Mouse (Mus musculus): Measurements from ENCODE around the gene D830030K20Rik.
A peak's percentile ranks its signal among the peaks of the same experiment; 100 is the strongest.
"Not testable (repeated sequence)": the region's sequence is repeated elsewhere in the genome, so short reads cannot be mapped to it uniquely, and the experiment has no call there.

Gene D830030K20Rik

GRCm38 (mm10) chr14:3208272-3209152 lies at the start of gene D830030K20Rik:
Gene D830030K20Rik (plus strand): TSS chr14:3208488.
- DNase-seq, result peak in 1 of 2 experiments; percentile 15

DNA sequence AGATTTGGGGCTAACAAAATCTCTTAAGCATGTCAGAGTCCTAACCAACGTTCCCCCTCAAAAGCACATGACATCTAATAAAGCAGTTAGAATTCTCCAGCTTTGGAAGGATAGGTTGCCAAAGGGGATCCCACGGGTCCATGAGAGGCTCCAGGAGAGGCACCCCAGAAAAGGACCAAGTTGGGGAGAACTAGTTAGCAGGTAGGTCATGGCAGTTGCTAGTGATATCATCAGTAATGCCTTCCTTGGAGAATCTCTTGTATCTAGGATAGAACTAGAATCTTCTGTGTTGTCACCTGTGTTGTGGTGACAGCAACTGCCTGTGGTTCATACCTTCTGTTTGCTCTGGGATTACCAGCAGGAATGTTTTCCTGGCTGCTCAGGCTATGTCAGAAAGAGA lies 20.3 kb upstream of the D830030K20Rik start, which contains the start of gene Gm5795:
Gene Gm5795 (plus strand): TSS at position 301 of the 400 bp plus-strand sequence.
- DNase-seq, result not testable (repeated sequence)

DNA sequence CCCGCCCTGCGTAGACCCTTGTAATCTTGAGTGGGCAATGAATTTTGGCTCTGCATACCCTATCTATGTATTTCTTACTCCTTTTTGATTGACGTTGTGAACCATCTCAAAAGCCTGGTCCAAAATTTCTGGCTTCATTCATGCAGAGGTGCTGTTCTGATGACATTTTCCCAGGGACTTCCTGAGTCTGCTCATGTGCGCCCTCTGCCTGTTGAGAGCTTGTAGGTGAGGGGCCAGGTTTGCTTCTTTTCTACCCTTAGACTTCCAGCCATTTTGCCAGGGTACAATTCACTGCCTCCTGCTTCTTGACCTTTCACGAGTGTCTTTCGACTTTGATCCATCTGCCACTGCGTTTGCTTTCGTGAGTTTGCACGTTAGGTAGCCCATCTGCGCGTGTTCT lies 1.1 kb downstream of the D830030K20Rik start:
- DNase-seq, result peak in 1 of 2 experiments; percentile 3

DNA sequence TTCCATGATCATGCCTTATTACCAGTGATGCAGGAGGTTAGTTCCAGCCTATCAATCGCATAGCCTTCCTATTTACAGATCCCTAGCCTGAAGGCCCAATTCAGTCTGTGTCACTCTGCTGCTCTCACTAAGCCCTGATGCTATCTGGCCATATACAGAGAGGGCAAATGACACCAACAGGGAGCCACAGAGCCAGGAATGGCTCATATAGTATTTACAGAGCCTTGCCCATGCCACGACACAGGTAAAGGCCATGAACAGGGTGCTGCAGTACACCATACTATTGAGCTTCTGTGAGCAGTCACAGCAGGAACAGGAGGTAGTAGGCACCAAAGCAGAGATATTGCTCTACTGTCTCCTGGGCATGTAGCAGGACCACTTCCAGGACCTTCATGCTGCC lies 54.2 kb downstream of the D830030K20Rik start:
- peak in 1 of 2 experiments; percentile 11 for DNase-seq

Data from kidney, postnatal 25 days (tissue).